Mouse (Mus musculus): ENCODE data around the gene Mul1. TPM values are rescaled to one million over a fixed set of nuclear protein-coding genes. Genes with fewer than 3 reads are reported as not detected.
"Not testable (repeated sequence)": the region's sequence is repeated elsewhere in the genome, so short reads cannot be mapped to it uniquely, and the experiment has no call there.

Mul1 gene
- 4.7 and 7.3 TPM in 2 replicates for total RNA-seq (2017)

DNA sequence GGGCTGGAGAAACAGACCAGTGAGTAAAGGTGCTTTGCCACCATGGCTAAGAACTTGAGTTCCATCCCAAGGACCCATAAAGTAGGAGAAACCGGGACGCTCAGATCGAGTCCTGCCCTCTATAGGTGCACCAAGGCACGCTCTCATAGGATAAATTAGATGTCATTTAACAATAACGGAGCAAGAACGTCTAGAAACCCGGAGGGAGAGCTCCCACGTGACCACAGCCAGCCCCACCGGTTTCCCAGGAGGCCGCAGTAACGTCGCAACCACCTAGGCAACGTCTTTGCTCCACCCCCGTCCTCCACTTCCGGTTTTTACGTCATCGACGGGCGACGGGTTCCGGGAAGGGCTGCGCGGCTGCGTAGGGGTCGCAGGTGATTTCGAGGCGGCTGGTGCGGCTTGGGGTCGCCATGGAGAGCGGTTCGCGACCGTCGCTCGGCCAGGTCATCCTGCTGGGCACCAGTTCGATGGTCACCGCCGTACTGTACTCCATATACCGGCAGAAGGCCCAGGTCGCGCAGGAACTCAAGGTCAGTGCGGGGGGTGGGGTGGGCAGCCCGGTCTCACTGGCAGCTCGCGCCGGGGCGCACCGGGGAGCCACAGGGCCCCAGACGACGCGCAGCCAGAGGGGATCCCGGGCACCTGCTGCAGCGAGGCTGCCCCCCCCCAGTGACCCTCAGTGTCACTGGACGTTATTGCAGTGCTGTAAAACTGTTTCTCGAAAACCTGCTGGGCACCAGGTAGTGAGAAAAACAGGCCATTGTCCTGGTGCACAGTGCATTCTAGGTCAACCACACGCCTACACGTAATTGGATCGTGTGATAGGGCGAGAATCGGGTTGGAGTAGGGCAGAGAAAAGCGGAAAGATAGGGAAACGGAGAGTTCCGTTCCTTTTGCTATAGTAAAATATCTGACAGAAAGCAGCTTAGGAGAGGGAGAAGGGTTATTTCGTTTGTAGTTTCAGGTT lies at the start of gene Mul1:
Gene Mul1 (plus strand): TSS at position 325 of the 970 bp plus-strand sequence.
- peak; percentile 95 for ATAC-seq (replicated peaks; ENCODE audit: low read depth, poor library complexity, severe bottlenecking)

DNA sequence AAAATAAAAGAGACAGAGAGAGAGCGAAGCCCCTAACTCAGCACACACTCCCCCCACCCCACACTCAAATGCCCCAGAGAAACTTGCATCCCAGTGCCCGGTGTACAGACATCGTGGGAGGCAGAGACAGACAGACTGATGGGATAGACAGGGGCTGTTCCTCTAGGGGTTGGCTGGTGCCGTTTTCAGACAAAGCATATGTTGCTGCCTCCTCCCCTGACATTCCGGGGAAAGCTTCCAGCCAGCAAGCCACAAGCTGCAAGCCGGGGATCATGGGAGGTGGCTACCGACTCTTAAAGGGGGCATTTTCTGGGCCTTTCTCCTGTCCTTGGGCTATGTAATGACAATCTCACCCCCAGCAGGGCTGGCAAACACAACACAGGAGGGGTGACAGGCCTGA lies 40.8 kb upstream of the Mul1 start:
- no peak for ATAC-seq (replicated peaks; ENCODE audit: low read depth, poor library complexity, severe bottlenecking)

DNA sequence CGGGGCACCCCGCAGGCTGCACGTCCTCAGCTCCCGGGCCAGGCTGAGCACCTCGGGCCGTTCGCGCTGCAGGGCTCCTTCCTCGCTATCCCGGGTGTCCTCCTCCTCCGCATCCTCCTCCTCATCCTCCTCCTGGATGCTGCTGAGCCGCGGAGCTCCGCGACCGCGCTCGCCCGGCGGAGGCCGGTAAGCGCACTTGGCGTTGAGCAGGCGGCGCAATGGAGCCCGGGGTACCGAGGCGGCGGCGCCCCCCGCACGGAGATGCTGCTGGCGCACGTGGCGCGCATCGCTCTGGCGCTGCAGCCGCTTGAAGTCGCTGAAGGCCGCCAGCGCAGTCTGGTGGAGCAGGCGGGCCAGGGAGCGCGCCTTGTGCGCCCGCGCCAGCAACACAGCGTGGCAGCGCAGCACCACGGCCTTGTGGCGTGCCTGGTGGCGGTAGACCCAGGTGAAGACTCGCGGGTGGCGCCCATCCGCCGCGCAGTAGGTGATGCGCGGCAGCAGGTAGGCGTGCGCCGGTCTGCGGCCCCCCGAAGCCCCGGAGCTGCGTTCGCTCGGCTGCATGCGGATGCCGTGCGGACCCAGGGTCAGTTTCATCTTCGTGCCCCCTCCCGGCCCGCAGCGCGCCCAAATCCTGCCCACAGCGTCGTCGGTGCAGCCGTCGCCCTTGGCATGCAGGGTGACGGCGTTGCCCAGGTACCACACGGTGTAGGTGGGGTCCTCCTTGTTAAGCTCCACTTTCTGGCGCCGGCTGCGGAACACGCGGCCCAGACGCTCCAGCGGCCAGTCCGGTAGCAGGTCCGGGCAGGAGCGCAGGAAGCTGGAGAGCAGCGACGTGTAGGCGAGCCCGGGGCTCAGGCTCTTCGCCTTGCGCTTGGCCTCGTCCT lies 39.1 kb upstream of the Mul1 start:
- 0 out of 2 replicates have a peak, but pooled peaks have one; percentile 8 for ATAC-seq (replicated peaks; ENCODE audit: low read depth, poor library complexity, severe bottlenecking)

DNA sequence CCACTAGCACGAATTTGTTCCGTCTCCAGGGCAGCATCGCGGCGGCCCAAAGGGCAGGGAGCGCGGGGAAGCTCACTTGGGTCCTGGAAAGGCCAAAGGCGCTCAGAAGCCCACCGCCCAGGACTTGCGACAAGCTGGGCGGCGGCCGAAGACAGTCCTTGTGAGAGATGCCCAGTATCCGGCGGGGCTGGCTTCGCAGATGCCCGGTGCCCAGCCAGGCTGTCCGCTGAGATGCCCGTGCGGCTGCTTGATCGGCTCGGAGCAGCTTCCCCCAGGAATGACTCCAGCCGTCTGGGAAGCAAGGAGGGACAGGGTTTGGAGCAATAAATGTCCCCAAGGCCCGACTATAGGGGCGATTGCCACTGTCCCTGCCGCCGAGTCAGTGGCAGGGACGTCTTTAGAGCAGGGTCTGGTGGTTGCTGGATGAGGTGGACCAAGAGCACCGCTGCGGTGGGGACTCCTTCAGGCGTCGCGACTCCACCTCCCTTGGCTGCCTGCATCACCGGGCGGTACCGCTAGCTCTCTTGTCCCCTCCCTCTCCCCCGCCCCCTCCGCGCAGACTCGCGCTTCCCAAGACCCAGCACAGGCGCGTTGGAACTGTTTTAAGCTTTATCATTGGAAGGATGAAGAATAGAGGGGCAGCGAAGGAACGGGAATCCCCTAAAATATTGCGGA lies 38.4 kb upstream of the Mul1 start, which contains the start of gene Fam43b:
Gene Fam43b (minus strand): TSS at position 558 of the 675 bp plus-strand sequence.
- 0 out of 2 replicates have a peak, but pooled peaks have one; percentile 45 for ATAC-seq (replicated peaks; ENCODE audit: low read depth, poor library complexity, severe bottlenecking)

DNA sequence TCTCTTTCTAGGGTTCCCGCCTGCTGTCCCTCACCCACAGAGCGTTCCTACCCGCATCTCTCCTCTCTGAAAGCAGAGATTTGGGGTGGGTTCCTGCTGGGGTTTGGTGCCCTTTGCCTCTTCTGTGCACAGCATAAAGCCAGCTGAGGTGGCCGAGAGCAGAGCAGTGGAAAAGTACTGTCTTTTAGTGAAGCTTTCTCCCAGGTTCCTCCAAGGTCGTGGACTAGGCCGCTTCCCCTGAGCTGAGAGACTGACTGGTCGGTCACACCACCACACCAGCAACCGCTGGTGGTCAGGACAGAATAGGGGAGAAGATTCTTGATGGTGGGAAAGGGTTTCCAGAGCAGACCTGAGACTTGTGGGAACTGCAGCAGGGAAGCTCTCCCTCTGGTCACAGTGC lies 37.8 kb upstream of the Mul1 start:
- no peak for ATAC-seq (replicated peaks; ENCODE audit: low read depth, poor library complexity, severe bottlenecking)

DNA sequence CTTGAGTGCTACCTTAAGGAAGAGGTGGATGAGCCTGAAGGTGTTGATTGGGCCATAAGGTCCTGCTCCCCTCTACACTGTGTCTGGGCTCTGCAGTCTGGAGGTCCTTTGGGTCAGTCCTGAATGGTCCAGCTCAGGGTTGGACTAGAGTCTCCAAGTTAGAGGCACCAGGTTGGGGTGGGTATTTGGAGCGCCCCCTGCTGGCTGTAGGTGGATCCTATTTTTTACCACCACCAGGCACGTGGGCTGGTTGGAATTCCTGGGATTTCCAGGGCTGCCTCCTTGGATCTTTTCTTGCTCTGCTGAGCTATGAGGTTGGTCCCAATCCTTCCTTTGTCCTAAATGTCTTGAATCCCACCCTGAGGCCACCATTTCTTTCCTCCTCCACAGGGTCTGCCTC lies 29.7 kb upstream of the Mul1 start:
- ATAC-seq (replicated peaks; ENCODE audit: low read depth, poor library complexity, severe bottlenecking), result peak; percentile 57; the same call in 1 of the 2 replicates

DNA sequence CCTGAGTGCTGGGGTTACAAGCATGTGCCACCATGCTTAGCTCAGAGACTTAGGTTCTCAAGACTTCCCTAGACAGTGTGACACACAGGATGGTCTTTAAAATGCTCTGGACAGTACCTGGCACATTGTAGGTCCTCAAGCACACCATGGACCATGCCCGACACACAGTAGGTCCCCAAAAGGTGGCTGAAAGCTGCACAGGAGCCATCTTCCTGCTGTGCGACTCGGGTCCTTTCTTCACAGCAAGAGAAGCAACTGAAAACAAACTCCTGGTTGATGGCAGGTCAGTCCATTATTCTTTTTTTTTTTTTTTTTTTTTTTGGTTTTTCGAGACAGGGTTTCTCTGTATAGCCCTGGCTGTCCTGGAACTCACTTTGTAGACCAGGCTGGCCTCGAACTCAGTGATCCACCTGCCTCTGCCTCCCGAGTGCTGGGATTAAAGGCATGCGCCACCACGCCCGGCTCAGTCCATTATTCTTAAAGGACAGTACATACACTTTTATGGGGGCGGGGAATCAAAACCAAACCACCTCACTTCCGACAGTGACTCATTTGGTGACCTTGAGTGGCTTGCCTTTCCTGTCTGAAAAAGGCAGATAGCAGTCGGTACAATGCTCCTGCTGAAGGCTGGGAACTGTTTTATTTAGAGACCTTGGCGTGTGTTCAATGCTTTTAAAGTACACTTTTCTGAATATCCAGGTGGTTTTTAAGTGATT lies 26.8 kb upstream of the Mul1 start:
- ATAC-seq (replicated peaks; ENCODE audit: low read depth, poor library complexity, severe bottlenecking), result peak; percentile 92

DNA sequence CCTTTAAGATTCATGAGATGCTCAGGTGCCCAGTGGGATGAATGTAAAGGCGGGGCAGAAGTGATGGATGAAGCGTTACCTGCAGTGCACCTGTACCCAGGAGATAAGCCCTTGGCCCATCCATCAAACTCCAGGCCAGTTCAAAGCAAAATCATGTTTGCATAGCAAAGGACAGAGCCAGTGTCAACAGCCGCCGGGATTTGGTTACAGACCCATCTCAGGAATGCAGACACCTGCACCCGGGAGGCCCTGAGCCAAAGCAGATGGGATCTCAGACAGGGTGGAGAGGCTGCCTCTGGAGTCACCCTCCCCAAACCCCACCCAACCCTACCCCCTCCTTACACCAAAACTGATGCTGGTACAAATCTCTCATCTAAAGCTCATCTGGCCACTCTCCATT lies 23.5 kb upstream of the Mul1 start:
- no peak for ATAC-seq (replicated peaks; ENCODE audit: low read depth, poor library complexity, severe bottlenecking)

DNA sequence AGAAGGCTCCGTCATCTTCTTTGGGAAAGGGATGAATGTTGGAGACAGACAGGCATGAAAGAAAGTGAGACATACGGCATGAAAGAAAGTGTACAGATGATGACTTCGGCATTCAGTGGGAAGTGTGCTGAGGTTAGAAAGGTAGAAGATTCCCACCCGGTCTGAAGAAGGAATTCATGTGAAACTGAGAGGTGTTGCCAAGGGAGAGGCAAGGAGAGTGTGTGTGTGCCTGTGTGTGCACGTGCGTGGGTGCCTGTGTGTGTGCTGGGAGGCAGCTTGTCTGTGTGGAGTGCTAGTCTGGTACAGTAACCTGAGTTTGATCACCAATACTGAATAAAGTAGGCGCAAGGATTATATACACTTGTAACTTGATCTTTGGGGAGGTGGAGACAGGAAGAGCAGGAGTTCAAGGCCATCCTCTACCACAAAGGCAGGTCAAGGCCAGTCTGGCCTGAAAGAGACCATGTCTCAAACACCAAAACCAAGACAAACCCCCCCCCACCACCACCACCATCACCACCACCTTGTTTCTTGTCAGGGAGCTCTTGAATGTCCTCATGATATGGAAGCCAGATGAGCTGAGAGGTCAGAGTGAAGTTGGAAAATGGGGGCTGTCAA lies 22.9 kb upstream of the Mul1 start:
- no peak for ATAC-seq (replicated peaks; ENCODE audit: low read depth, poor library complexity, severe bottlenecking)

DNA sequence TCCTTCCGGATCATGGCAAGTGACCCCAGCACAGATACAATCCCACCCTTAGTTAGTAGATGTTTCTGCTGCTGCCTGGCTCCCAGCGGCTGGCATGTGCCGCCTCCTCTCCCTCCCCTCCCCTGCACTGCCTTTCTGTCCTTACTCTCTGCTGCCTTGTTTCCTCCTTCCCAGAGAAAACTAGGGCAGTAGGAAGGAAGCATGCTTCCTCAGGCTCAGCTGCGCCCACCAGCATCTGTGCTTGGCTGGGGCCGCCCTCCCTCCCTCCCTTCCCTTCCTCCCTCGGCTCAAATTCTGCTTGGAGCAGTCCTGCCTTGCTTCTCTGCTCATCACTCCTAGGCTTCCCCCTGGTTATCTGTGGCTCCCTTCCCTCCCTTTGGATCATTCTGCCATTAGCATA lies 19.7 kb upstream of the Mul1 start:
- no peak for ATAC-seq (replicated peaks; ENCODE audit: low read depth, poor library complexity, severe bottlenecking)

DNA sequence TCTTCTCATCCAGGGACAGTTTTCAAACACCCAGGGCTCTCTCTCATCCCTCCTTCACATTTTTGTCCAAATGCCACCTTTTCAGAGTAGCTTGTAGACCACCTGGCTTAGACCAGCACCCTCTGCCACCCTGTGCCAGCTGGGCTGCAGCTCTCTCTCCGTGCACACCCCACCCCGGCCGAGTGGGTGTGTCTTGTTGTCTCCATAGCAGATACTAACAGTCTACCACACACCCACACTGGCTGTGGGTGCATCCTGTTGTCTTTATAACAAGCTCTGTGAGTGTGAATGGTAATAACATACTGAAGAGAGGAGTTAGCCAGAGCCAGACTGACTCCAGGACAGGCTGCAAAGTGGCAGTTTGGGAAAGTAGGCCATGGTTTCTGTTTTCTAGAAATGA lies 18.5 kb upstream of the Mul1 start:
- no peak for ATAC-seq (replicated peaks; ENCODE audit: low read depth, poor library complexity, severe bottlenecking)

DNA sequence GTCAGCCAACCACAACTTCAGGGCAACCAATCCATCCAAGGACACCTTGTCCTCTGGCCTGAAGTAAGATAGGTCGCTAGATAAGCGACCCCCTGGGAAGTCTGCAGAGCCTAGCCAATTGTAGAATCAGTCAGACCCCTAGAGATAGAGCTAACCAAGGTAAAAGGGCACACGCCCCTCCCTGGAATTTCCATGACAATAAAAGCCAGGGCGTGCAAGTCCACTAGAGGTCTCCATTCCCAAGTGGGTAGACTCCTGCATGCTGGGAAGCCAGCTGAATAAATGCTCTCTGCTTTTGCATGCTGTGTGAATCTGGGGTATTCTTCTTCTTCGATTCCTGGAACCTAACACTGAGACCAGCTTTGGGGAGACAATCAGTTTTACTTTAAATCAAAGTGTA lies 18.1 kb upstream of the Mul1 start:
- no peak for ATAC-seq (replicated peaks; ENCODE audit: low read depth, poor library complexity, severe bottlenecking)

DNA sequence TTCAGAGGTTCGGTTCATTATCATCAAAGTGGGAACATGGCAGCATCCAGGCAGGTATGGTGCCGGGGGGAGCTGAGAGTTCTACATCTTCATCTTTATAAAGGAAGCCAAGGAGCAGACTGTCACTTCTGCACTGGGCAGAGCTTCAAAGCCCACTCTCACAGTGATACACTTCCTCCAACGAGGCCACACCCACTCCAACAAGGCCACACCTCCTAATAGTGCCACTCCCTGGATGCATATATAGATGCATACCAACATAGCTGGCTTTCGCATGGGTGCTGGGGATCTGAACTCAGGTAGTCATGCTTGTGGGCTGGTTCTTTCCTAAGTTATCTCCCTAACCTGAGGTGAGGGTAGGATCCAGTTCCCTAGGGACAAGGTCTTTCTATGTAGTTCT lies 16.6 kb upstream of the Mul1 start:
- ATAC-seq (replicated peaks; ENCODE audit: low read depth, poor library complexity, severe bottlenecking), result no peak

DNA sequence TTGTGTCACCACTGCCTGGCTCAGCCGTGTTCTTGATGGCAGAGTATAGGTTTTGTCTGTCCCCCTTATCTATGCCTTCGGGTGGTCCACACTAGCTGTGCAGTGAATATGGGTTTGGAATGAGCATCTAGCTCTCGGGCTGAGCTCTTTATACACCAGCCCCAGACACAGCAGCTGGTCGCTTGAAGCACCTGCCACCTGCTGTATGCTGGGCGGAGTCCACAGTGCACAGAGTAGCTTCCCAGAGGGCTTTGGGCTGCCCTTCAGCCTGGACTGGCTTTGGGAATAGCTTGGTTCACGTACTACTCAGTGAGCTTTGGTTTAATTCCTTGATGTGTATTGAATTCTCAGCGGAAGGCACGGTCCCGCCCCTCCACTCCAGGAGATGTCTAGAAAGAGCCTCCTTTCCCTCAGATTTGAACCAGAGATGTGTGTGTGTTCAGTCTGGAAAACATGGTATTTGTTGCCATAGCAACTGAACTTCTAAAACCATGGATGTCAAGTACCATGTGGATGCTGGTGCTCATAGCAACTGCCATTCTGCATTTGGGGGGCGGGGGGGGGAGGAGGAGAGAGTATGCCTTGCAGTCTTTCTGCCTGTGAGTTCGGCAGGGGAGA lies 16.0 kb upstream of the Mul1 start:
- ATAC-seq (replicated peaks; ENCODE audit: low read depth, poor library complexity, severe bottlenecking), result no peak

DNA sequence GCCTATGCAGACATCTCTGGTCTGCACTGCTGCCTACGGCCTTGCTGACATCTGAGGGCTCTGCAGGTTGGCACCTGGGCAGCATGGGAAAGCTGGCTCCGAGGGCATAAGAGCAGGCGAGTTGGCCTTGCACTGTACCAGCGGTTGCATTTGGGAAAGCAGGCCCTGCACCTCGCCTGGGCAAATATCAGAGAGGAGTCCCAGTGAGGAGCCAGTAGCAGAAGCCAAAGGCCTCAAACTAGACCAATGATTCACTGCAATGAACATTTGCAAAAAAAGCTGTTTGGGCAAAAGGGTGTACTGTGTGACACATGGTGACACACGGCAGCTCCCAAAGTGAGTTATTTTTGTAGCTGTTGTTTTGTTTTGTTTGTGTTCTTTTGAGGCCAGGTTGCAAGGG lies 9.4 kb upstream of the Mul1 start:
- no peak for ATAC-seq (replicated peaks; ENCODE audit: low read depth, poor library complexity, severe bottlenecking)

DNA sequence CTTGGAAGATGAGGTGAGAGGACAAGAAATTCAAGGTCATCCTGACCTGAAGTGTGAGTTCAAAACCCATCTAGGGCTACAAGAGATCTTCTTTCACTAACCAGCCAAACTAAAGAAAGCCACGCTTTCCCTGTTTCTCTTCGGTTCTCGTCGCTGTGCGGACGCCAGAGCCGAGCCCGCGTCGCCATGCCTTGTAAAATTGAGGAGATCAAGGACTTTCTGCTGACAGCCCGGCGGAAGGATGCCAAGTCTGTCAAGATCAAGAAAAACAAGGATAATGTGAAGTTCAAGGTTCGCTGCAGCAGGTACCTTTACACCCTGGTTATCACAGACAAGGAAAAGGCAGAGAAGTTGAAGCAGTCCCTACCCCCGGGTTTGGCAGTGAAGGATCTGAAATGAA lies 8.9 kb upstream of the Mul1 start:
- not testable (repeated sequence) for ATAC-seq (replicated peaks; ENCODE audit: low read depth, poor library complexity, severe bottlenecking)

DNA sequence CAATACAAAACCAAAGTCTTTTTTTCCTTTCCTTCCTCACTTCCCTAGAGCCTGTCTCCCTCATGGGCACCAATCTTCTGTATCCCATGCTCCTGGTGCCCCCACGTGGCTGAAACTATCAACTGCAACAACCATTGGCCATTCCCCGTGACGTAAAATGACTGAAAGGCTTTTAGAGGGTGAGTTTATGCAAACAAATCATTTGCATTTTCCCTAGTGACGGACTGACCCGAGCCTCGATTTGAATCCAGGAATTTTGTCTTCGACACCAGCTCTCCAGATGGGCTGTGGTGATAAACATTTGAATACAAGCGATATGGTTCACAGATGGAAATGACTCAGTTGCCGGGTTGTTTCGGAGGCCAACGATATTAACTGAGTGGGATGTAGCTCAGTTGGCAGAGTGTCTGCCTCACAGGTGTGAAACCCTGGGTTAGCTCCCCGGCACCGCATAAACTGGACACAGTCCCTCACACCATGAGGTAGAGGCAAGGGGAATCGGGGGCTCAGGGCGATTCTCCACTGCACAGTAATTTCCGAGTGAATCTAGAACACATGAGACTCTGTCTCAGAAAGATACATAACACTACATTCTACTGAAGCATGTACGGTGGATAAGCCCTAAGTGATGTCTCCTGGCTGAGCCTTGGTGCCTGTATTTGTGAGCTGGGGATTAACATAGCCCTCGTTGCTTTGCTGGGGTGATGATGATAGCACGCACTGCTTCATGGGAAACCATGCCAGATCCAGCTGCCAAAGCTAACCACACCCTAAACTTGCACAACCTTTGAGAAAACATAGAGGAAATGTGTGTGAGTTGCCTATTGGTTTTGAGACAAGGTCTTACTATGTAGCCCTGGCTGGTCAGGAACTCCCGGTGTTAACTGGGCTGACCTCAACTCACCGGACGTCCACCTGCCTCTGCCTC lies 7.4 kb upstream of the Mul1 start:
- peak; percentile 89 for ATAC-seq (replicated peaks; ENCODE audit: low read depth, poor library complexity, severe bottlenecking)

DNA sequence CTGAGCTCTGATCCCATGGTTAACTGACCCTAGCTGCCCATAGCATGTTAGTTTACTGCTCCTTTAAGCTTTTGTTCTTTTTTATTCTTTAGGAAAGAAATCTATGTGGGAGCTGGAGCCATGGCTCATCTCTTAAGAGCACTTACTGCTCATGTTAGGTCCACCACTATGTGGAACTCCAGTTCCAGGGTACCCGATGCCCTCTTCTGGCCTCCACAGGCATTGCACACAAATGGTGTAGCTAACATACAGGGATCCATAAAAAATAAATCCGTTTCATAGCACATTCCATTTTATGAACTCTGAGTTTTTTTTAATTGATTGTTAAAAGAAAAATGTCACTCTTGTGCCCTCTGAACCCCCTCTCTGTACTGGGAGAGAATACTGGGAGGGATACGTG lies 4.7 kb upstream of the Mul1 start:
- no peak for ATAC-seq (replicated peaks; ENCODE audit: low read depth, poor library complexity, severe bottlenecking)

All from common myeloid progenitor, adult 5-6 weeks (primary cell).